Mouse (Mus musculus) megakaryocyte, embryonic 14.5 days (primary cell): ENCODE measurements around the gene Ppp1r3c.

ENCODE experiments used
- FLI1 ChIP-seq: IDR thresholded peaks from 2 replicates; pipeline ENCODE4 v1.6.1; 2012; ENCODE audit warnings: low read length, inconsistent platforms, mixed read lengths
- GATA1 ChIP-seq: IDR thresholded peaks from 3 replicates; pipeline ENCODE4 v1.6.1; 2012; ENCODE audit warnings: mixed read lengths, low read length, inconsistent platforms, borderline replicate concordance

- no peak for TF ChIP-seq GATA1
- TF ChIP-seq FLI1 = no peak
Measured at GRCm38 (mm10) chr19:36736537-36736936, at the start of gene Ppp1r3c.
